In the genomic region with DNA sequence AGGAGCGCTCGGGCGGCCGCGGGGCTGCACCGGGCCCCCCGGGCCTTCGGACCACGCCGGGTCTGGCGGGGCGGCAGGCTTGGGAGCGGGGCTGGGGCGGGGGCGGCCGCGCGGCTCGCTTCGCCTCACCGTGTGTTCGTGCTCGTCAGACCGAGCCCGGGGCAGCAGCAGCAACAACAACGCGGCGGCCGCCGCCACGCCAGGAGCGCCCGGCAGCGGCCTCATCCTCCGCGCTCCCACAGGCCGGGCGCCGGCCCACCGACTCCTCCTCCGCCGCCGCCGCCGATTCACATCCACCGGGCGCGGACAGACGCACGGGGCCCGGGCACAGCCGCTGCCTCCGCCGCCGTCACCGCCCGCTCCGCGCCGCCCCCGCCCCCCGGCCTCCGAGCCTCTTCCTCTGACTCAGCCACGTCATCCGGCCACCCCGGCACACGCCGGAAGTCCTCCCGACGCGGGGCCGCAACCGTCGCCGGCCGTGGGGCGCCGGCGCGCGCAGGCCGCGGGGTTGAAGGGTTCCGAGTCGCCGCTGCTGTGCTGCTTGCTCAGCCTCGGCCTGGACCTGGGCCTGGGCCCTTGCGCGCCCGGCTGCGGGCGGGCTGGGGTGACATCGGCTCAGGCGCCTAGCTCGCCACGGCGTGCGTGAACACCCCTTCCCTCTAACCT, we compare ENCODE assay signal across 8 mouse cellular contexts. TPM values are rescaled to one million over a fixed set of nuclear protein-coding genes. Genes with fewer than 3 reads are reported as not detected.
DNase-seq lines count a peak whose midpoint lies in the region; ATAC-seq lines count a peak whose summit lies in the region.

A gene (minus strand): TSS at position 368 of the 666 bp plus-strand sequence.

- 0% methylated on average over 15 of the region's 98 CpGs for WGBS in embryonic facial prominence, embryonic 14.5 days
- WGBS in kidney, embryonic 14.5 days = under 1% methylated on average over 66 of the region's 98 CpGs
- WGBS in limb, embryonic 15.5 days = under 1% methylated on average over 50 of the region's 98 CpGs

- H3K9ac ChIP-seq in embryonic facial prominence, embryonic 14.5 days (ENCODE audit: low read depth, low read length) = peak within 1 kb of the TSS; percentile 99
- H3K9ac ChIP-seq in kidney, embryonic 14.5 days (ENCODE audit: low read depth, low read length) = peak within 1 kb of the TSS; percentile 98
- H3K9ac ChIP-seq in limb, embryonic 15.5 days = peak within 1 kb of the TSS; percentile 95

- no peaks in the 10 kb centered on the region for H3K27me3 ChIP-seq in embryonic facial prominence, embryonic 14.5 days (replicated peaks; ENCODE audit: control insufficient read depth, insufficient read depth, low read length)
- H3K27me3 ChIP-seq in kidney, embryonic 14.5 days (ENCODE audit: control insufficient read depth, insufficient read depth, low read length) = no peaks in the 10 kb centered on the region
- H3K27me3 ChIP-seq in limb, embryonic 15.5 days = no peaks in the 10 kb centered on the region

- H3K9me3 ChIP-seq in embryonic facial prominence, embryonic 14.5 days (ENCODE audit: control insufficient read depth, low read length) = no peaks in the 10 kb centered on the region
- H3K9me3 ChIP-seq in kidney, embryonic 14.5 days (ENCODE audit: control insufficient read depth, low read length) = no peaks in the 10 kb centered on the region
- H3K9me3 ChIP-seq in limb, embryonic 15.5 days = no peaks in the 10 kb centered on the region

- H3K4me3 ChIP-seq in embryonic facial prominence, embryonic 14.5 days (ENCODE audit: low read depth, low read length) = peak within 1 kb of the TSS; percentile 92
- peak within 1 kb of the TSS; percentile 95 for H3K4me3 ChIP-seq in kidney, embryonic 14.5 days (ENCODE audit: low read length)
- peak within 1 kb of the TSS; percentile 89 for H3K4me3 ChIP-seq in limb, embryonic 15.5 days

- no peaks in the 10 kb centered on the region for H3K36me3 ChIP-seq in embryonic facial prominence, embryonic 14.5 days (ENCODE audit: control insufficient read depth, insufficient read depth, low read length)
- H3K36me3 ChIP-seq in kidney, embryonic 14.5 days (ENCODE audit: control insufficient read depth, insufficient read depth, low read length) = no peaks in the 10 kb centered on the region
- no peaks in the 10 kb centered on the region for H3K36me3 ChIP-seq in limb, embryonic 15.5 days

- ATAC-seq in embryonic facial prominence, embryonic 14.5 days (ENCODE audit: low read depth) = peak; percentile 94
- ATAC-seq in kidney, embryonic 14.5 days (ENCODE audit: low FRiP score, low TSS enrichment) = peak; percentile 91
- ATAC-seq in limb, embryonic 15.5 days (ENCODE audit: insufficient number of reproducible peaks, low FRiP score, low TSS enrichment, low read depth) = peak; percentile 89

- peak within 1 kb of the TSS; percentile 77 for H3K4me2 ChIP-seq in embryonic facial prominence, embryonic 14.5 days (ENCODE audit: low read depth, low read length)
- peak within 1 kb of the TSS; percentile 45 for H3K4me2 ChIP-seq in kidney, embryonic 14.5 days (replicated peaks; ENCODE audit: low read depth, low read length)
- H3K4me2 ChIP-seq in limb, embryonic 15.5 days = peak within 1 kb of the TSS; percentile 59

- H3K27ac ChIP-seq in embryonic facial prominence, embryonic 14.5 days (replicated peaks; ENCODE audit: low read depth, low read length) = peak within 1 kb of the TSS; percentile 99
- peak within 1 kb of the TSS; percentile 98 for H3K27ac ChIP-seq in kidney, embryonic 14.5 days (ENCODE audit: low read depth, low read length)
- peak within 1 kb of the TSS; percentile 98 for H3K27ac ChIP-seq in limb, embryonic 15.5 days

- peak; percentile 85 for DNase-seq in 3T3-L1 (ENCODE audit: low read depth, low spot score)
- peak; percentile 70 to 77 for DNase-seq in adrenal gland, postnatal 4 days (ENCODE audit: low spot score in 2 of 2)
- peak; percentile 92 for DNase-seq in embryonic facial prominence, embryonic 14.5 days (ENCODE audit: low spot score)
- DNase-seq in heart, adult 8-10 months (ENCODE audit: low spot score) = peak; percentile 80
- DNase-seq in monocyte, adult 2 months (ENCODE audit: low read depth in 1 of 2, low spot score in 2 of 2) = peak; percentile 59 to 77
- peak; percentile 85 to 87 for DNase-seq in spleen, postnatal 36 days (ENCODE audit: low spot score in 2 of 2)

- H3K4me1 ChIP-seq in embryonic facial prominence, embryonic 14.5 days (ENCODE audit: control insufficient read depth, insufficient read depth, low read length) = peaks cover 4% of the 10 kb centered on the region; the same call in 1 of the 2 replicates
- peaks cover 10% of the 10 kb centered on the region; the same call in 1 of the 2 replicates for H3K4me1 ChIP-seq in kidney, embryonic 14.5 days (ENCODE audit: control insufficient read depth, insufficient read depth, low read length)
- peaks cover 28% of the 10 kb centered on the region for H3K4me1 ChIP-seq in limb, embryonic 15.5 days

RNA-seq across cellular contexts. Expression of the gene that starts here (rescaled TPM):
- 100 to 1,000 TPM; 163 to 170 TPM for total RNA-seq in adrenal gland, postnatal 4 days (2021)
- polyA plus RNA-seq in embryonic facial prominence, embryonic 14.5 days (2014; fragmentation: Nextera tagmentation; extraction: Ambion mirVana) = 172 and 180 TPM in 2 replicates
- total RNA-seq in heart, adult 8-10 months (2022) = 10 to 100 TPM; 65.2 to 73.0 (median 67.7) TPM
- polyA plus RNA-seq in kidney, embryonic 14.5 days (2014; fragmentation: Nextera tagmentation; extraction: Ambion mirVana) = 86.0 and 149 TPM in 2 replicates
- 129 and 147 TPM in 2 replicates for polyA plus RNA-seq in limb, embryonic 15.5 days (2015; fragmentation: Nextera tagmentation; extraction: Ambion mirVana)

Comparison
In these comparisons a context has a peak if more than half of its experiments do, and no peak if none do; other contexts are left out.
1. Peak in every context shown above with its lines: DNase-seq, ATAC-seq, H3K4me3 ChIP-seq and H3K27ac ChIP-seq.